Mouse (Mus musculus): ENCODE results near the gene Gm14525. TPM values are rescaled to one million over a fixed set of nuclear protein-coding genes. Genes with fewer than 3 reads are reported as not detected.
"Not testable (repeated sequence)": the region's sequence is repeated elsewhere in the genome, so short reads cannot be mapped to it uniquely, and the experiment has no call there.

The Gm14525 gene
- not detected in 2 replicates for polyA plus RNA-seq (2012; rRNA removed)

DNA sequence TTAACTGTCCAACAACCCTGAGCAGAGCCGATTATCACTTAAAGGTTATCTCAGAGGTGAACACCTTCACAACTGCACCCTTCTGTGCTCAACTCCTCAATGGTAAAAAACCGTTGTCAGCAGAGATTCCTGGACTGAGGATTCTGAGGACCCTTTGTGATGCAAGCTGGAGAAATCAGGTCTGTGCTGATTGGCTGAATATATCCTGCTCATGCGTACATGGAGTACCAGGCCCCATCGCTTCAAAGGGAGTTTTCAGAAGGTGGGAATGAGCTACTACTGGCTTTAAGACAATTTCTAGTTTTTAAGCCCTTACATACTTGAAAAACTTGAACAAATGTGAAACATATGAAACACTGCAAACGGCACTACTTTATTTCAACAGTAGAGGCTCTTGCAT is at the start of gene Gm14525:
TSS of gene Gm14525 (minus strand) at position 101 of the 400 bp plus-strand sequence.
- not testable (repeated sequence) for DNase-seq (ENCODE audit: low read depth)

Other genes with a start within 250 kb of the Gm14525 start
- gene Slx, start 157.1 kb downstream of the Gm14525 start, polyA plus RNA-seq (2012; rRNA removed), result not detected in 2 replicates
- not detected in 2 replicates for gene Gm6121, start 233.1 kb upstream of the Gm14525 start, polyA plus RNA-seq (2012; rRNA removed)